Mouse (Mus musculus) left cerebral cortex, adult 6 months (tissue): ENCODE data around the gene Cry2. TPM values are rescaled to one million over a fixed set of nuclear protein-coding genes. Genes with fewer than 3 reads are reported as not detected.

Experiments
- long read RNA-seq, 2 experiments: library from polyadenylated mRNA; unstranded; transcript quantifications; one replicate each; pipeline ENCODE4 v2.0.0; 2019 to 2020
- polyA plus RNA-seq: library from polyadenylated mRNA; unstranded; fragments of <200 nt; fragmentation: Nextera tagmentation; gene quantifications from 2 replicates; pipeline ENCODE4 v1.2.3, GENCODE M21; 2021

Cry2 gene
- 58.9 and 62.5 TPM in 2 replicates for polyA plus RNA-seq
- long read RNA-seq, experiment 1, transcript Cry2-201 (12 exons, 3,976 nt), result major isoform, 191 of 286 reads
- long read RNA-seq, experiment 1, partial matches to known transcripts, result 32 of 286 reads
- long read RNA-seq, experiment 1, other reads (novel, unspliced or antisense), result 59 of 286 reads
- long read RNA-seq, experiment 2, transcript Cry2-201 (12 exons, 3,976 nt), result major isoform, 7 of 43 reads
- long read RNA-seq, experiment 2, partial matches to known transcripts, result 33 of 43 reads
- long read RNA-seq, experiment 2, other reads (novel, unspliced or antisense), result 2 of 43 reads

GRCm38 (mm10) chr2:92433578-92434374 lies at the start of gene Cry2:
TSS of gene Cry2 (minus strand) at chr2:92434043.

GRCm38 (mm10) chr2:92459921-92460707 lies 26.3 kb upstream of the Cry2 start, which contains the start of gene Slc35c1:
TSS of gene Slc35c1 (minus strand) at chr2:92460538.

DNA sequence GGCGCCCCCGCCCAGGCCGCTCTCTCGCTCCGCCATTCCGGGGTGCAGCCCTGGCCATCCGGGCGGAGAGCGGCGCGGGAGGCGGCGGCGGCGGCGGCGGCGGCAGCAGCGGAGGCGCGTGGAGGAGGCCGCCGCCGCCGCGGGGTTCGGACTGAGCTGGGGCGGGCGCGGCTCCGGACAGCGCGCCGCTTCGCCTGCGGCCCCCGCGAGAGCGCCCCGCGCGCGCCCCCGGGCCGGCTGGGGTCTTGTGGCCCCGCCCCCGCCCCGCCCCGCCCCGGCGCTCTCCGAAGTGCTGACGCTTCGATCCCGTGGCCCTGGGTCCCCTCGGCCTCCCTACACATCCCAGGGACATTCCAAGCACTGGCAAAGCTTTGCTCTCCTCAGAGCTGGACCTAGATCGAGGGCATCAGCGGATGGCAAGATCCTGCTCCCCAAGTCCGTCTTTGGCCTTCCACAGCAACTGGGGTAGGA lies 32.7 kb downstream of the Cry2 start, which contains the start of gene Mapk8ip1:
Gene Mapk8ip1 (minus strand): TSS at position 173 of the 471 bp plus-strand sequence.

GRCm38 (mm10) chr2:92381901-92382588 lies 51.8 kb downstream of the Cry2 start, which contains the start of gene 1700029I15Rik:
TSS of gene 1700029I15Rik (plus strand) at chr2:92382538.

GRCm38 (mm10) chr2:92374514-92374913 lies 59.3 kb downstream of the Cry2 start, which contains the start of the genes Pex16 and Large2:
TSS of gene Pex16 (plus strand) at chr2:92374676.
TSS of gene Large2 (minus strand) at chr2:92374869.

Other genes with a start within 250 kb of the Cry2 start
- 31.7 and 37.1 TPM in 2 replicates for gene Pex16, start 59.4 kb downstream of the Cry2 start, polyA plus RNA-seq
- gene Large2, start 59.2 kb downstream of the Cry2 start, polyA plus RNA-seq, result 0.14 TPM in 1 of 2 replicates, not detected in the other
- gene 1700029I15Rik, start 51.5 kb downstream of the Cry2 start, polyA plus RNA-seq, result 0.58 and 1.0 TPM in 2 replicates
- gene Mapk8ip1, start 32.8 kb downstream of the Cry2 start, polyA plus RNA-seq, result 25.3 and 101 TPM in 2 replicates
- 4.4 and 7.2 TPM in 2 replicates for gene Slc35c1, start 26.5 kb upstream of the Cry2 start, polyA plus RNA-seq
- 59.7 and 142 TPM in 2 replicates for gene Chst1, start 165.7 kb upstream of the Cry2 start, polyA plus RNA-seq